Mouse (Mus musculus) olfactory bulb, adult 2 months (tissue): ENCODE measurements around the gene Xrn1. TPM values are rescaled to one million over a fixed set of nuclear protein-coding genes. Genes with fewer than 3 reads are reported as not detected.
"Not testable (repeated sequence)": the region's sequence is repeated elsewhere in the genome, so short reads cannot be mapped to it uniquely, and the experiment has no call there.

ENCODE experiments used
- H3K27ac ChIP-seq: fragments of 200-500 bp; 2 replicates; pipeline ENCODE4 v1.5.1; 2012; ENCODE audit warnings: low read depth, low read length; ENCODE audit not compliant: insufficient read depth
- H3K4me1 ChIP-seq: fragments of 200-500 bp; 2 replicates; pipeline ENCODE4 v1.6.1; 2012; ENCODE audit warnings: low read length; ENCODE audit not compliant: control insufficient read depth, insufficient read depth
- H3K4me3 ChIP-seq: fragments of 200-500 bp; 2 replicates; pipeline ENCODE4 v1.5.1; 2012; ENCODE audit warnings: mild to moderate bottlenecking, low read depth, low read length, moderate library complexity; ENCODE audit not compliant: insufficient read depth
- CTCF ChIP-seq: fragments of 200-500 bp; IDR thresholded peaks from 2 replicates; pipeline ENCODE4 v1.5.1; 2012; ENCODE audit warnings: low read depth, mild to moderate bottlenecking, low read length, moderate library complexity; ENCODE audit not compliant: insufficient read depth
- POLR2A ChIP-seq: fragments of 200-500 bp; IDR thresholded peaks from 2 replicates; pipeline ENCODE4 v1.6.1; 2012; ENCODE audit warnings: mild to moderate bottlenecking, low read depth, low read length, moderate library complexity; ENCODE audit not compliant: insufficient read depth
- WGBS: fragments of 180-500 bp; shearing (Covaris S2); methylation state at CpG from one replicate; pipeline ENCODE4 v1.1.7; 2018; 5-methylcytosine and 5-hydroxymethylcytosine counted together
- polyA plus RNA-seq: library from polyadenylated mRNA; stranded (reverse); fragments of >200 nt; gene quantifications from 2 replicates; pipeline ENCODE4 v1.2.4, GENCODE M21; 2012; ENCODE audit warnings: low replicate concordance; ENCODE audit not compliant: missing spikeins, insufficient read depth, insufficient read length

Gene Xrn1
- polyA plus RNA-seq = 160 TPM in 1 of 2 replicates, not detected in the other

DNA sequence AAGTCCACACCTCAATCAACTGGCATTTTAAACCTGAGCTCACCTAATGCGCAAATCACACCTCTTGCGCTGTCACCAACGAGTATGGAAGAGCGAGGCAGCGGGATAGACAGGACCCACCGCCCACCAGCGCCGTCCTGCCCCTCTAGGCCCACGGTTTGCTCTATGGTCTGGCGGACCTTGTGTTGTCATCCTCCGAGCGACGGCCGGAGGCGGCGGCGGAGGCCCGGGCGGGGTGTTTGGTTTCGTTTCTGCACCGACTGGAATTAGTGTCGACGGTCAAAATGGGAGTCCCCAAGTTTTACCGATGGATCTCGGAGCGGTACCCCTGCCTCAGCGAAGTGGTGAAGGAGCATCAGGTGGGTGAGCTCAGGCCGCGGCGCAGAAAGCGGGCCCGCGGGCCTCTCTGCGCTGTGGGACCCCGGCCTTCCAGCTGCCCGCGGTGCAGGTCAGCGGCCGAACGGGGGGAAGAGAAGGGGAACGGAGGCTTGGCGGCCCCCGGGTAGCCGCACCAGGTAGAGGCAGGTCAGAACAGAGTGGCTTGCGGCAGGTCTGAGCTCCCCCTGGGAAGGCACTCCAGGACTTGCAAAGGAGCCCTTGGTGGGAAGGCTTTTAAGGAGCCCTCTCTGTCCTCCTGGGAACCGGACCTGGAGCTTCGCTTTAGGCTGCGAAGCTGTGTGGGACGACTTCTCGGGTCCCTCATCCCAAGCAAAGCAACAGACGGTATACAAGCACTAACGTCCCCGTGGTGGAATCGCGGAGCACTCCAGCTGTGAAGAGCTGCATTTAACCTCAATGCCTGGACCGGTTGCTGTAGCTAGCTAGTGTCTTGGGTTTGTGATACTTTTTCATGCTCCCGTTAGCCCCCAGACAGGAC lies at the start of gene Xrn1:
Gene Xrn1 (plus strand): TSS at position 176 of the 877 bp plus-strand sequence.
- TF ChIP-seq POLR2A (peak; percentile 45; the same call in 1 of the 2 replicates), CTCF (no peak)
- Histone ChIP-seq H3K4me3 (peak within 1 kb of the TSS; percentile 76), H3K27ac (peak within 1 kb of the TSS; percentile 46), H3K4me1 (peaks cover 6% of the 10 kb centered on the region; the same call in 1 of the 2 replicates)
- WGBS = under 1% methylated on average over 57 of the region's 57 CpGs

DNA sequence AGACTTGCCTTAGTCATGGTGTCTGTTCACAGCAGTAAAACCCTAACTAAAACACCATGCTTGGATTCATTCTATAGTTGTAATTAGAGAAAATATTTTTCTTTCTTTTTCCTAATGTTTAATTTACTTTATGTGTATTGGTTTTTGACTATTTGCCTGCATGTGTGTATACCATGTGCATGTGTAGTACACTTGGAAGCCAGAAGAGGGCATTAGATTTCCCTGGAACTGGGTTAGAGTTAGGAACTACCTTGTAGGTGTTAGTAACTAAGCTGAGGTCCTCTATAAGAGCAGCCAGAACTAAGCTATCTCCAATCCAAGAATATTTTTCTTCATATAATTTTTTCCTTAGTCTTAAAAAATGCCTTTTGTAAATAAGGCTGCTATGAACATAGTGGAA lies 21.7 kb upstream of the Xrn1 start:
- no peak for TF ChIP-seq POLR2A
- no peak for TF ChIP-seq CTCF

DNA sequence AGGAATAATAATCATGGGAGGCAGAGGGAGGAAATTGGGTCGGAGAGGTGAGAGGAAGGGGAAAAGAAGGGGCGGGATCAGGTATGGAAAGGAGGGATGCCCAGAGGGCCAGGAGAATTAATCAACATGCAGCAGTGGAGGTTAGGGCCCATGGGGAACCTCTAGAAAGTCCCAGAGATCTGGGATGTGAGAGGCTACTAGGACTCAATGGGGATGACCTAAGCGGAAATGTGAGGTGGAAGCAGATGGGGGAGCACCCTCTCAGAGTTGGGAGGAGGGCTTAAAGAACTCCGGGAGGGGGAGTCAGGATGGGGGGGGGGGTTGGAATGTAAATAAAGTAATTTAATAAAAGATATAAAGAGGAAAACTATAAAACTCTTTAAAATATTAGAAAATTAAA lies 902 bp upstream of the Xrn1 start:
- Histone ChIP-seq H3K4me3 (no peak overlapping the region), H3K27ac (no peak overlapping the region), H3K4me1 (peaks cover 6% of the 10 kb centered on the region; the same call in 1 of the 2 replicates)
- WGBS = 73% methylated on average over 4 of the region's 4 CpGs
- TF ChIP-seq CTCF (no peak), POLR2A (no peak)

More for the DNA sequence above, 21.7 kb upstream of the Xrn1 start:
- H3K4me1 ChIP-seq = no peaks in the 10 kb centered on the region
- H3K27ac ChIP-seq = no peak overlapping the region
- no peak overlapping the region for H3K4me3 ChIP-seq

DNA sequence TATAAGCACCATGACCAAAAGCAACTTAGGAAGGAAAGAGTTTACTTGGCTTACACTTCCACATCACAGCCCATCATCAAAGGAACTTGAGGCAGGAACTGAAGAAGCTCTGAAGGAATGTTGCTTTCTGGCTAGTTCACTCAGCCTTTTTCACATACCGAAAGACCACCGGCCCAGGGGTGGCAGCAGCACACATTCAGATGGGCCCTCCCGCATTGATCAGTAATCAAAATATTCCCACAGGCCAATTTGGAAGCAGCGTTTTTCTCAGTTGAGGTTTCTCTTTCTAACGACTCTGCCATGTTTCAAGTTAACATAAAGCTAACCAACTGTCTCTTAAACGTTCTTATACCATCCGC lies 355 bp upstream of the Xrn1 start:
- 1% methylated on average over 7 of the region's 7 CpGs for WGBS
- H3K4me3 ChIP-seq = peak overlapping the region; percentile 76
- no peak for TF ChIP-seq CTCF
- no peak for TF ChIP-seq POLR2A
- peak overlapping the region; percentile 46 for H3K27ac ChIP-seq
- peaks cover 6% of the 10 kb centered on the region; the same call in 1 of the 2 replicates for H3K4me1 ChIP-seq

DNA sequence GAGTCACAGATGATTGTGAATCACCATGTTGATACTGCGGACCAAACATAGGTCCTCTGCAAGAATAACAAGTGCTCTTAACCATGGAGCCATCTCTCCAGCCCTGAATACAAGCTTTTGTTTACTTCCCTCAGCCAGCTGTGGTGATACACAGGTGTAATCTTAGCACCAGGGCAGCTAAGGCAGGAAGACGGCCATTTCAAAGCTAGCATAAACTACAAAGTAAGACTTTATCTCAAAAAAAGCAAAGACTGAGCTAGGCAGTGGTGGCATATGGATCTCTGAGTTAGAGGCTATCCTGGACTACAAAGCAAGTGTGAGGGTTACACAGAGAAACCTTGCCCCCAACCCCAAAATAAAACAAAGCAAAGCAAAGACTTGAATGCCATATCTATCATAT lies 3.1 kb downstream of the Xrn1 start:
- WGBS = 90% methylated on average over 2 of the region's 2 CpGs
- no peak overlapping the region for H3K4me3 ChIP-seq
- no peak overlapping the region for H3K27ac ChIP-seq
- no peak for TF ChIP-seq POLR2A
- no peak for TF ChIP-seq CTCF
- H3K4me1 ChIP-seq = peaks cover 6% of the 10 kb centered on the region; the same call in 1 of the 2 replicates

DNA sequence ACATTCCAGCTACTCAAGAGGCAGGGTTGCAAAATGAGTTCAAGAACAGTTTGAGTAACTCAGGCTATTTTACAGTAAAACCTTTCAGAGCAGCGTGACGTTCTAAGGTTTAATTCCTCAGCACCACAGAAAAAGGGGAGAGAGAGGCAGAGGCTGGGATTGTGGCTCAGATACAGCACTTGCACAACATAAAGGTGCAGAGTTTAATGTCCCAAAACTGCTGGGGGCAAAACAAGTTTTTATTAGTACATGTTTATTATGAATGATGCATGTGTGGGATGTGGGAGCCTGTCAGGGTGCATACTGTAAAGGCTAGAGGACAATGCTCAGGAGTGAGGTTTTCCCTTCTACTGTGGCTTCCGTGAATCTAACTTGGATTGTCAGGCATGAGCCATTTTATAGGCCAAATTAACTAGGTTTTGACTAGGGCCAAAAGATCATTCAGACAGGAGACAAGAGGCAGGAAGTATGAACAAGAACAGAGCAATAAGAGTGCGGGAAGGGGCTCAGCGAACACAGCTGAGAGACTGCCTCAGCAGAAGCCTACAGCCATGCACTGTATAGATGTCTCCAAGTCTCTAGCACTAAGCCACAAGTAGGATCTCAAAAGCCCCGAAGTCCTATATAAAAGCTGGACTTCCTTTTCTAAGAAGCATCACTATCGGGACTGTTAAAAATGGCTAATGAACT lies 3.6 kb downstream of the Xrn1 start:
- H3K4me3 ChIP-seq = no peak overlapping the region
- WGBS = 91% methylated on average over 7 of the region's 7 CpGs
- TF ChIP-seq CTCF = no peak
- TF ChIP-seq POLR2A = no peak
- H3K27ac ChIP-seq = no peak overlapping the region
- H3K4me1 ChIP-seq = peaks cover 6% of the 10 kb centered on the region; the same call in 1 of the 2 replicates

DNA sequence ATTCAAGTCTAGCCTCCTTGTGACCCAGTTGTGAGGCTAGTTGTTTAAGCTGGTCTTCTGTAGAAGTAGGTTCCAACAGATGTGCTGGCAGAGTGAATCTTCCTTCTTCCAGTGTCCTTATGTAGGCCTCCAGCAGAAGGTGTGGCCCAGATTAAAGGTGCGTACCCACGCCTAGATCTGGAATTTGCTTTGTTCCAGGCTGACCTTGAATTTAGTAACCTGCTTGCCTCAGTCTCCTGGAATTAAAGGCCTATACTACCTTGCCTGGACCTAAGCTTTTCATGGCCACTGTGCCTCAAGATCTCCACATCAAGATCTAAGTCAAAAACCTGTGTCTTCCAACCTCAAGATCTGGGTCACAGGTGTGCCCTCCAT lies 4.2 kb downstream of the Xrn1 start:
- 97% methylated on average over 2 of the region's 2 CpGs for whole genome bisulfite sequencing
- not testable (repeated sequence) for H3K4me1 ChIP-seq, H3K27ac ChIP-seq, H3K4me3 ChIP-seq

DNA sequence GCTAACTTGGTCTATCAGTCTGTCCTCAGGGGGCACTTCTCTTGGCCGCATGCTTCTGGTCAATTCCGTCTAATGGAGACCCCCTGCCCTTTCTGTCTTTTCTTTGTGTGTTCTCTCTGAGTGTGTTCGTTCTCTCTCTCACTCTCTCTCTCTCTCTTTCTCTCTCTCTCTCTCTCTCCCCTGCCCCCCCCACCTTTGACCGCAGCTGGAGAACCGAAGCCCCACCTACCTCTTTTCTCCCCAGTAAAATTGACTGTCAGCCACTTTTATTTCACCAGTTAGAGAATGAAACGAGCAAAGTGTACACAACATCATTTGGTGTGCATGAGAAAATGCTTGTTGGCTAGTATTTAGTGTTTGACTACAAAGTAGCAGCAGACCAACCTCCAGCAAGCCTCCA lies 4.7 kb downstream of the Xrn1 start:
- no peak overlapping the region for H3K27ac ChIP-seq
- 52% methylated on average over 6 of the region's 6 CpGs for whole genome bisulfite sequencing
- TF ChIP-seq POLR2A (no peak), CTCF (no peak)
- H3K4me3 ChIP-seq = no peak overlapping the region
- H3K4me1 ChIP-seq = peaks cover 3% of the 10 kb centered on the region; the same call in 1 of the 2 replicates
